Comparison of ENCODE assay signal across 24 mouse cellular contexts in genomic region chr2:164219295-164219694, GRCm38 (mm10). TPM values are rescaled to one million over a fixed set of nuclear protein-coding genes. Genes with fewer than 3 reads are reported as not detected.
"Had no signal": no experiment of that assay in that cellular context is flagged by ENCODE, and none has a peak within 500 bp of the region (broad histone marks: within the 10 kb centered on the region; RNA-seq: fewer than 3 reads in every experiment).

No protein-coding gene starts in this region.

- H3K4me1 ChIP-seq: neural tube, embryonic 15.5 days; stomach, embryonic 15.5 days had no signal

- H3K27ac ChIP-seq: neural tube, embryonic 15.5 days; stomach, embryonic 15.5 days; stomach, postnatal 0 days had no signal

- DNase-seq: retina, postnatal 1 day; right cerebral cortex, adult 18-20 months; right cerebral cortex, postnatal 14 days; right cerebral cortex, postnatal 25 days; right cerebral cortex, postnatal 4 days; spleen, adult 18-20 months; thymus, adult 18-20 months; thymus, adult 2 months; thymus, postnatal 14 days; thymus, postnatal 25 days; thymus, postnatal 36 days; thymus, postnatal 4 days had no signal

- H3K9me3 ChIP-seq: neural tube, embryonic 15.5 days; stomach, embryonic 15.5 days had no signal

- H3K4me2 ChIP-seq: neural tube, embryonic 15.5 days; stomach, embryonic 15.5 days had no signal

- H3K27me3 ChIP-seq: neural tube, embryonic 15.5 days; stomach, embryonic 15.5 days had no signal

- H3K4me3 ChIP-seq: neural tube, embryonic 15.5 days; stomach, embryonic 15.5 days had no signal

- H3K9ac ChIP-seq: neural tube, embryonic 15.5 days; stomach, embryonic 15.5 days had no signal

- H3K36me3 ChIP-seq: neural tube, embryonic 15.5 days; stomach, embryonic 15.5 days had no signal

RNA-seq across cellular contexts. Expression of gene Wfdc15b, which starts 2.2 kb away (rescaled TPM):
- total RNA-seq: neutrophil, adult 5-6 weeks had no signal
- polyA plus RNA-seq: neural tube, embryonic 14.5 days; neural tube, embryonic 15.5 days; small intestine, adult 2 months; testis, adult 2 months; thymus, adult 2 months had no signal

RNA-seq across cellular contexts. Expression of gene Svs2, which starts 19.0 kb away (rescaled TPM):
- total RNA-seq: neutrophil, adult 5-6 weeks had no signal
- polyA plus RNA-seq: neural tube, embryonic 14.5 days; neural tube, embryonic 15.5 days; small intestine, adult 2 months; spleen, adult 2 months; stomach, embryonic 14.5 days; stomach, embryonic 15.5 days; stomach, embryonic 16.5 days; stomach, postnatal 0 days; testis, adult 2 months; thymus, adult 2 months; urinary bladder, adult 2 months had no signal

RNA-seq across cellular contexts. Expression of gene Wfdc15a, which starts 19.4 kb away (rescaled TPM):
- total RNA-seq: neutrophil, adult 5-6 weeks had no signal
- polyA plus RNA-seq: neural tube, embryonic 14.5 days; neural tube, embryonic 15.5 days; small intestine, adult 2 months; spleen, adult 2 months; stomach, embryonic 14.5 days; stomach, embryonic 15.5 days; stomach, embryonic 16.5 days; thymus, adult 2 months; thymus, postnatal 0 days; urinary bladder, adult 2 months had no signal

RNA-seq across cellular contexts. Expression of gene Wfdc12, which starts 28.9 kb away (rescaled TPM):
- total RNA-seq: neutrophil, adult 5-6 weeks had no signal
- polyA plus RNA-seq: neural tube, embryonic 14.5 days; neural tube, embryonic 15.5 days; small intestine, adult 2 months; spleen, adult 2 months; stomach, embryonic 14.5 days; stomach, embryonic 15.5 days; stomach, embryonic 16.5 days had no signal

RNA-seq across cellular contexts. Expression of gene Wfdc5, which starts 36.8 kb away (rescaled TPM):
- total RNA-seq: neutrophil, adult 5-6 weeks had no signal
- polyA plus RNA-seq: neural tube, embryonic 14.5 days; neural tube, embryonic 15.5 days; spleen, adult 2 months; stomach, embryonic 14.5 days; testis, adult 2 months; thymus, postnatal 0 days had no signal
